Mouse (Mus musculus) left cerebral cortex, adult 2 months (tissue): ENCODE data around the gene Slc44a2. TPM values are rescaled to one million over a fixed set of nuclear protein-coding genes. Genes with fewer than 3 reads are reported as not detected.
A peak's percentile ranks its signal among the peaks of the same experiment; 100 is the strongest.

Experiments
- DNase-seq, 2 experiments: peaks; one replicate each; pipeline ENCODE4 v3.0.0; 2021 to 2022; ENCODE audit warnings: low spot score in 2 of 2, mixed read lengths in 1 of 2; ENCODE audit errors: extremely low spot score in 1 of 2
- H3K27ac ChIP-seq: fragments of 200-600 bp; 2 replicates; pipeline ENCODE4 v1.8.1; 2022
- H3K4me3 ChIP-seq: fragments of 200-600 bp; 2 replicates; pipeline ENCODE4 v1.8.1; 2022
- CTCF ChIP-seq: fragments of 200-600 bp; IDR thresholded peaks from 2 replicates; pipeline ENCODE4 v1.8.1; 2022; ENCODE audit warnings: antibody characterized with exemption, mild to moderate bottlenecking, moderate library complexity
- intact Hi-C: fragments of 180-260 bp; cut with DNase I; formaldehyde crosslinking; loops from one replicate; pipeline ENCODE4 v1.15.1; 2025
- total RNA-seq, 2 experiments: library from RNA; stranded (reverse); gene quantifications; 2 replicates each; pipeline ENCODE4 v1.2.3; 2021

The Slc44a2 gene
- total RNA-seq, 2 experiments from 2014 or later: 47.5 to 53.6 TPM

- DNase-seq: no peak
- Histone ChIP-seq H3K27ac (no peak overlapping the region), H3K4me3 (no peak overlapping the region)
- intact Hi-C loops: no loop called here
- no peak for TF ChIP-seq CTCF
These were observed 19.9 kb downstream of the Slc44a2 start for GRCm38 (mm10) chr9:21340411-21340810.

DNA sequence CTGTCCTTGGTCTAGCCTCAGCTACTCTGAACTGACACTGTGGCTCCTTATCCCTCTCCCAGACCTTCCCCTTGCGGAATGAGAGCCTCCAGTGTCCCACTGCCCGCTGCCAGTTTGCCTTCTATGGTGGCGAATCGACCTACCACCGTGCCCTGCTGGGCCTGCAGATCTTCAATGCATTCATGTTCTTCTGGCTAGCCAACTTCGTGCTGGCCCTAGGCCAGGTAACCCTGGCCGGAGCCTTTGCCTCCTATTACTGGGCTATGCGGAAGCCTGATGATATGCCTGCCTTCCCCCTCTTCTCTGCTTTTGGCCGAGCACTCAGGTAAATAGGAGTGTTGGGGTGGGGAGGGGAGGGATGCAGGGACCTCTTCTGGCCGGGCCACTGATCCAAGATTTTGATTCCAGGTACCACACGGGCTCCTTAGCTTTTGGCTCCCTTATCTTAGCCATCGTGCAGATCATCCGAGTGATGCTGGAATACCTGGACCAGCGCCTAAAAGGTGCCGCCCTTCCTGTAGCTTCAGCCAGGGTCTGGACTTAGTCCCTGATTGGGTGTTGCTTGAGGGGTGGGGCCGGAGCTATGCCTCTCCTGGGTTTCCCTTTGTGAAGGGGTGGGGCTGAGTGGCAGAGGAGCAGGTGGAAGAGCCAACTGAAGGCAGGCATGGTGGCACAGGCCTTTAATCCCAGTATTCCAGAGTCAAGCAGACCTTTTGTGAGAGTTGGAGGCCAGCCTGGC is 26.3 kb downstream of the Slc44a2 start:
- DNase-seq: no peak
- intact Hi-C loops: no loop called here
- Histone ChIP-seq H3K27ac (no peak overlapping the region), H3K4me3 (no peak overlapping the region)
- no peak for TF ChIP-seq CTCF

- no peak for TF ChIP-seq CTCF
- H3K27ac ChIP-seq: no peak overlapping the region
- no peak overlapping the region for H3K4me3 ChIP-seq
- no peak for DNase-seq
- intact Hi-C loops: no loop called here
These were observed 27.7 kb downstream of the Slc44a2 start for GRCm38 (mm10) chr9:21348152-21348551.

DNA sequence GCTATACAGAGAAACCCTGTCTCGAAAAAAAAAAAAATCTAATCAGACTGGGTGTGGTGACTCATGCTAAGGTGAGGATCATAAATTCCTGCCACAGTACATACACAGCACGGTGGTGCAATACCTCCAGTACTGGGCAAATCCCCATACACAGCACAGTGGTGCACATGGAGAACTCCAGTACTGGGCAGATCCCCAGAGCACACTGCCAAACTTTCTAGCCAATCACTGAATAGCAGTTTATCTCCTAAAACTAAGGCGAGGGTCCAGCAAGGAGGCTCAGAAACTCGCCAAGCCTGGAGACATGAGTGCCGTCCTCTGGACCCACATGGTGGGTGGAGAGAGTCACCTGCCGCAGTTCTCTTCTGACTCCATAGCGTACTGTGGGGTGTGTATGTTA is 30.7 kb downstream of the Slc44a2 start:
- H3K4me3 ChIP-seq: no peak overlapping the region
- DNase-seq: no peak
- TF ChIP-seq CTCF: no peak
- intact Hi-C loops: no loop called here
- no peak overlapping the region for H3K27ac ChIP-seq

- Histone ChIP-seq H3K27ac (no peak overlapping the region), H3K4me3 (no peak overlapping the region)
- intact Hi-C loops: no loop called here
- no peak for DNase-seq
- no peak for TF ChIP-seq CTCF
These were observed 31.3 kb downstream of the Slc44a2 start for GRCm38 (mm10) chr9:21351702-21352377.

DNA sequence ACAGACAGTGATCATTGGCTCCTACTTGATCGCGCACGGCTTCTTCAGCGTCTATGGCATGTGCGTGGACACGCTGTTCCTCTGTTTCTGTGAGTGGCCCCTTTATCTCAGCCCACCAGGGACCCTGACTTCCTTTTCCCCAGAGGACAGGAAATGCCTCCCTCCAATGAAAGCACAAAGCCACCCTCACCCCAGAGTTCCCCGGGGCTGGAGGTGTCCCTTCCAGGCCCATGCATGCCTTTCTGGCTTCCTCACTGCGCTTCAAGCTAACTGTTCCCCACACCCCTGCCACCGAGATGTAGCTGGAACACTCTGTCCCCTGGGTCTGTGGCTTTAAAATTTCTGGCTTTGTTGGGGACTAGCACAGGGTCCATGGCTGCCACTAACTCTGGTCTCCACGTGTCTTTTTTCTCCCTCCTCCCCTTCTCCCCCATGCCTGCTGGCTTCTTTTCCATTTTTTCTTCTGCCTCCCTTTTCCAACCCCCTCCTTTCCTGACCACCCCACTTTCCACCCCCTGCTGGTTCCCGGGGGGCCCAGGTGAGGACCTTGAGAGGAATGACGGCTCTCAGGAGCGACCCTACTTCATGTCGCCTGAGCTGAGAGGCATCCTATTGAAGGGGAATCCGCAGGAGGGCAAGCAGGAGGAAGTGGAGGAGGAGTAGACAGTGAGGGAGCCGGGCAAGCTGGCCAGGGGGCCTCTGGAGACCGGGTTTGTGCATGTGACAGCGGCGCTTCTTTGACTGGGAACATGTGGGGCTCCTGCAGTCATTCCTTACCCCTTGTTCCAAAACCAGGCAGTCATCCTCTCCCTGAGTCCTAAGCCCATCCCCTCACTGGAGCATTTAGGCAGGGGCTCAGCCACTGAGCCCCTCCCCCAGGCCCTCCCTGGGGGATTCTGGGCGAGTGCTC is 32.2 kb downstream of the Slc44a2 start:
- no peak overlapping the region for H3K27ac ChIP-seq

GRCm38 (mm10) chr9:21353373-21353686 is 32.8 kb downstream of the Slc44a2 start:
- Histone ChIP-seq H3K4me3 (no peak overlapping the region), H3K27ac (no peak overlapping the region)
- intact Hi-C loops: no loop called here
- TF ChIP-seq CTCF: no peak
- DNase-seq: no peak

More for the DNA sequence above, 32.2 kb downstream of the Slc44a2 start:
- intact Hi-C loops: no loop called here
- no peak for TF ChIP-seq CTCF
- no peak overlapping the region for H3K4me3 ChIP-seq
- no peak for DNase-seq

DNA sequence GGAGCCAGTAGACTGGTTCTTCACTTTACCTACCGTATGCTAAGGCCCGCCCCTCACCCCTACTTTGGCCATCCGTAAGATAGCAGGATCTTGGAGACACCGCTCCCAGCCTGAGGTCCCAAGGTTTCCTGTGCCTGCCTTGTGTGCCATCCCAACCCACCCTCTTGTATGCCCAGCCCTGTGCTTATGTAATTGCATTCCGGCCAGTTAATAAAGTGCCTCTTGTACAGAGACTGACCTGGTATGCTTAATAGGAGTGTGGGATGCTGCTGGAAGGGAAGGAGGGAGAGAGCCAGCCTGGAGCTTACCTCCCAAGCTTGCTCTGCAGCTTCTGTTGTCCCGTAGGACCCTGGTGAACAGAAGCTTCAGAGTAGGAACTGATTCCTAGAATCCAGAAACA is 34.3 kb downstream of the Slc44a2 start:
- no peak for TF ChIP-seq CTCF
- no peak for DNase-seq
- Histone ChIP-seq H3K4me3 (no peak overlapping the region), H3K27ac (no peak overlapping the region)
- intact Hi-C loops: no loop called here

DNA sequence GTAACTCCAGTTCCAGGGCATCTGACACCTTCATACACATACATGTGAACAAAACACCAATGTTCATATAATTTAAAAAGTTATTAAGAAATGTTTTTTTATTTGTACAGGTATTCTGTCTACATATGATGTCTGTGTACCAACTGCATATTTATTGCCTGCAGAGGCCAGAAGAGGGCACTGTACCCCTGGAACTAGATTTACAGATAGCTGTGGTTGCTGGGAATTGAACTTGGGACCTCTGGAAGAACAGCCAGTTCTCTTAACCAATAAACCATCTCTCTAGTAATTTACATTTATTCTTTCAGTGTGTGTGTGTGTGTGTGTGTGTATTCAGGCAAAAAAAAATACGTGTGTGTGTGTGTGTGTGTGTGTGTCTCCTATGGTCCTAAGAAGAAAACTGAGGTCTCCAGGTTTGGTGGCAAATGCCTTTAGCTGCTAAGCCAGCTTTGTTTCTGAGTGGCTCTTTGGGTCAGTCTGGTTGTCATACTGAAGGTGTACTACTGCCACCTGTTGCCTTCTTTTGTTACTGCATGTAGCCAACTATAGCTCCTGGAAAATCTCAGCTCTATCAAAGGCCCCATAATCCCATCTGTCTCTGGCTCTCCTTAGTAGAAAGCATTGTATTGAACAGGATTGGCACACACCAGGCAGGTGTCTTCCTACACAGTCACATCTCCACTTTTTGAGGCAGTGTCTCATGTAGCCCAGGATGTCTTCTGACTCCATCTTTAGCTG is 36.7 kb downstream of the Slc44a2 start:
- peak; percentile 49 to 52 for DNase-seq
- Histone ChIP-seq H3K4me3 (no peak overlapping the region), H3K27ac (no peak overlapping the region)
- intact Hi-C loops: loop anchor here (1.0 kb wide), 1 partner anchor 44 kb away; no protein-coding TSS in a partner anchor
- TF ChIP-seq CTCF: peak; percentile 65

GRCm38 (mm10) chr9:21366541-21367220 is 46.2 kb downstream of the Slc44a2 start:
- peak; percentile 81 for TF ChIP-seq CTCF
- Histone ChIP-seq H3K4me3 (peak overlapping the region; percentile 45), H3K27ac (peak overlapping the region; percentile 92)
- peak; percentile 49 to 66 for DNase-seq
- intact Hi-C loops: loop anchor here (1.0 to 5.0 kb wide), 5 partner anchors 44 to 180 kb away; partner anchors contain the start of genes Carm1 and Cdkn2d
